Mouse (Mus musculus) ES-E14 (cell line): ENCODE results near the gene Praf2. TPM values are rescaled to one million over a fixed set of nuclear protein-coding genes. Genes with fewer than 3 reads are reported as not detected.
A peak's percentile ranks its signal among the peaks of the same experiment; 100 is the strongest.
"Not testable (repeated sequence)": the region's sequence is repeated elsewhere in the genome, so short reads cannot be mapped to it uniquely, and the experiment has no call there.

ENCODE experiments used
- DNase-seq: peaks from one replicate; pipeline ENCODE4 v3.0.0-alpha.2; 2013; ENCODE audit warnings: low read depth, low spot score
- H3K27ac ChIP-seq: 2 replicates; pipeline ENCODE4 v1.5.1; 2012; ENCODE audit warnings: low read depth, mild to moderate bottlenecking, low read length, moderate library complexity, mixed read lengths; ENCODE audit not compliant: poor library complexity, insufficient read depth, severe bottlenecking
- H3K36me3 ChIP-seq: 2 replicates; pipeline ENCODE4 v1.6.1; 2012; ENCODE audit warnings: mild to moderate bottlenecking, low read length, moderate library complexity, mixed read lengths; ENCODE audit not compliant: control insufficient read depth, poor library complexity, insufficient read depth, severe bottlenecking
- H3K4me1 ChIP-seq, 2 experiments: fragments of 150-350 bp in 1 of 2; sonication (generic) in 1 of 2; 2 replicates each; pipeline ENCODE4 v1.6.1; 2012; ENCODE audit warnings: low read length in 2 of 2, mild to moderate bottlenecking in 1 of 2, mixed read lengths in 1 of 2; ENCODE audit not compliant: control insufficient read depth in 2 of 2, insufficient read depth in 2 of 2, poor library complexity in 1 of 2
- H3K4me3 ChIP-seq, 2 experiments: fragments of 150-350 bp in 1 of 2; sonication (generic) in 1 of 2; 2 replicates each; pipeline ENCODE4 v1.5.1; 2012; ENCODE audit warnings: low read length in 2 of 2, low read depth in 1 of 2, mild to moderate bottlenecking in 1 of 2, mixed read lengths in 1 of 2; ENCODE audit not compliant: insufficient read depth in 1 of 2, poor library complexity in 1 of 2, severe bottlenecking in 1 of 2
- H3K9ac ChIP-seq: 2 replicates; pipeline ENCODE4 v1.6.1; 2012; ENCODE audit warnings: low read depth, mild to moderate bottlenecking, low read length, mixed read lengths; ENCODE audit not compliant: poor library complexity, insufficient read depth, severe bottlenecking
- H3K9me3 ChIP-seq: fragments of 150-350 bp; sonication (generic); 2 replicates; pipeline ENCODE4 v1.6.1; 2012; ENCODE audit warnings: low read depth, mild to moderate bottlenecking, low read length; ENCODE audit not compliant: control insufficient read depth, insufficient read depth
- CHD2 ChIP-seq: IDR thresholded peaks from 2 replicates; pipeline ENCODE4 v1.6.1; 2014; ENCODE audit warnings: mild to moderate bottlenecking, low read depth, low read length, inconsistent platforms
- HCFC1 ChIP-seq: IDR thresholded peaks from 2 replicates; pipeline ENCODE4 v1.6.1; 2012; ENCODE audit warnings: low read length, inconsistent platforms, borderline replicate concordance; ENCODE audit not compliant: insufficient read depth
- MAFK ChIP-seq: IDR thresholded peaks from 2 replicates; pipeline ENCODE4 v1.6.1; 2014; ENCODE audit warnings: mild to moderate bottlenecking, low read depth, low read length, inconsistent platforms; ENCODE audit not compliant: insufficient read depth
- ZC3H11A ChIP-seq: IDR thresholded peaks from 2 replicates; pipeline ENCODE4 v1.6.1; 2012; ENCODE audit warnings: low read depth, mild to moderate bottlenecking, inconsistent platforms, low read length, borderline replicate concordance
- ZNF384 ChIP-seq: IDR thresholded peaks from 2 replicates; pipeline ENCODE4 v1.6.1; 2012; ENCODE audit warnings: low read depth, low read length, inconsistent platforms
- in situ Hi-C, 2 experiments: fragments of 600-800 bp; cut with MboI; formaldehyde crosslinking; loops; one replicate each; pipeline ENCODE4 v1.15.1; 2025; ENCODE audit warnings: low sequenced_read_pairs in 2 of 2, inconsistent platforms in 1 of 2; ENCODE audit not compliant: unreplicated experiment in 2 of 2
- total RNA-seq: library from RNA; depleted of rRNA; stranded (reverse); fragments of 300-350 nt; gene quantifications from 2 replicates; pipeline ENCODE4 v1.2.3, GENCODE M21; 2012

Praf2 gene
- total RNA-seq, 1 experiment = 41.9 TPM

GRCm38 (mm10) chrX:7696520-7696919 lies 31.7 kb upstream of the Praf2 start:
- Histone ChIP-seq H3K36me3 (peaks cover 6% of the 10 kb centered on the region), H3K9me3 (no peaks in the 10 kb centered on the region), H3K27ac (no peak overlapping the region), H3K9ac (no peak overlapping the region), H3K4me1 (peaks cover 0 to 1% of the 10 kb centered on the region in 2 experiments; a peak in 1 of 4 replicates), H3K4me3 (peak overlapping the region in 1 of 2 experiments; percentile 88; a peak in 1 of 4 replicates)
- TF ChIP-seq MAFK = no peak
- TF ChIP-seq CHD2 = no peak
- TF ChIP-seq HCFC1 = no peak
- no peak for TF ChIP-seq ZC3H11A
- TF ChIP-seq ZNF384 = no peak
- in situ Hi-C loops = loop anchor here in 1 of 2 experiments (25.0 kb wide), 1 partner anchor 234 kb away; no protein-coding TSS in a partner anchor
- no peak for DNase-seq

- in situ Hi-C loops = loop anchor here in 1 of 2 experiments (25.0 kb wide), 1 partner anchor 235 kb away; no protein-coding TSS in a partner anchor
- peak within 1 kb of the TSS; percentile 12; the same call in 1 of the 2 replicates for H3K27ac ChIP-seq
Observed at GRCm38 (mm10) chrX:7696954-7697381, 31.3 kb upstream of the Praf2 start, which contains the start of gene Gpkow. TSS of gene Gpkow (plus strand) at chrX:7697131.

GRCm38 (mm10) chrX:7713764-7714134 lies 14.5 kb upstream of the Praf2 start:
- H3K36me3 ChIP-seq, in situ Hi-C loops, H3K27ac ChIP-seq, H3K9me3 ChIP-seq, H3K4me1 ChIP-seq, DNase-seq: not testable (repeated sequence)
- H3K4me3 ChIP-seq = peak overlapping the region; percentile 65 to 81; a peak in 3 of 4 replicates
- peak overlapping the region; percentile 60; the same call in 1 of the 2 replicates for H3K9ac ChIP-seq

More at GRCm38 (mm10) chrX:7696954-7697381, 31.3 kb upstream of the Praf2 start, which contains the start of gene Gpkow:
- TF ChIP-seq ZNF384 = no peak
- TF ChIP-seq HCFC1 = peak; percentile 97
- DNase-seq = peak; percentile 69
- peak within 1 kb of the TSS; percentile 88 to 95 for H3K4me3 ChIP-seq
- no peaks in the 10 kb centered on the region for H3K9me3 ChIP-seq
- H3K9ac ChIP-seq = peak within 1 kb of the TSS; percentile 94
- H3K36me3 ChIP-seq = peaks cover 7% of the 10 kb centered on the region
- H3K4me1 ChIP-seq = peaks cover 0 to 1% of the 10 kb centered on the region in 2 experiments; a peak in 1 of 4 replicates

- H3K36me3 ChIP-seq, H3K9me3 ChIP-seq, H3K4me1 ChIP-seq, in situ Hi-C loops: not testable (repeated sequence)
- peak; percentile 85 for DNase-seq
- H3K27ac ChIP-seq = peak within 1 kb of the TSS; percentile 78
- H3K4me3 ChIP-seq = peak within 1 kb of the TSS; percentile 71 to 81
- H3K9ac ChIP-seq = peak within 1 kb of the TSS; percentile 82
Observed at GRCm38 (mm10) chrX:7714135-7714899, 13.9 kb upstream of the Praf2 start, which contains the start of gene Wdr45. TSS of gene Wdr45 (plus strand) at chrX:7714333.

GRCm38 (mm10) chrX:7716058-7716457 lies 12.2 kb upstream of the Praf2 start:
- H3K27ac ChIP-seq, in situ Hi-C loops, H3K4me3 ChIP-seq, H3K4me1 ChIP-seq, DNase-seq, H3K9me3 ChIP-seq, H3K36me3 ChIP-seq, H3K9ac ChIP-seq: not testable (repeated sequence)
